Mouse (Mus musculus): ENCODE measurements around the gene Gja1. TPM values are rescaled to one million over a fixed set of nuclear protein-coding genes. Genes with fewer than 3 reads are reported as not detected.

Gene Gja1
- polyA plus RNA-seq, 1 experiment = 37.3 TPM

DNA sequence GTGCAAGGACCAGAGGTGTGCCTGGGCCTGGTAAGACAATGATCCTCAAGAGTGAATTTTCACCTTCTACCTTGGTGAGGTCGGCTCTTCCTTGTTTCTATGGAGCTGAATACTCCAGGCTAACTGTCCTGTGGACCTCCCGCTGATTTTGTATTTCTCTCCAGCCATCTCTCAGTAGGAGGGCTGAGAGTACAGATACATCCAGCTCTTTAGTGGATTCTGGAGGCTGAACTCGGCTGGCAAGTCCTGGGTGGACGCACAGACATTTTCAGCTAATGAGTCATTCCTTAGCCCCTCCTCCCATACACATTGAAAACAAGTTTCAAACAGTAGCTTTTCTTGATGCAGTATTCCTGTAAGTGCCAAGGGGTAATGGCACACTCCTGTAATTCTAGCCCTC, 49.2 kb downstream of the Gja1 start:
- H3K36me3 ChIP-seq (ENCODE audit: control insufficient read depth, insufficient read depth) = no peaks in the 10 kb centered on the region
- H3K79me2 ChIP-seq (ENCODE audit: control insufficient read depth, insufficient read depth) = no peaks in the 10 kb centered on the region
- H3K79me3 ChIP-seq (ENCODE audit: low read depth) = no peaks in the 10 kb centered on the region
- no peaks in the 10 kb centered on the region for H3K27me3 ChIP-seq (ENCODE audit: control insufficient read depth, insufficient read depth, insufficient read length)
- no peak overlapping the region for H3K4me3 ChIP-seq (ENCODE audit: insufficient read depth, poor library complexity, severe bottlenecking)
- TF ChIP-seq MYOD1 (IDR thresholded peaks at IDR 0.05; ENCODE audit: control insufficient read depth, insufficient read length, low read depth) (no peak), FOSL1 (IDR thresholded peaks at IDR 0.05; ENCODE audit: insufficient read depth, low read length, poor library complexity, severe bottlenecking) (no peak), CEBPB (IDR thresholded peaks at IDR 0.05; ENCODE audit: low read depth) (no peak), USF1 (IDR thresholded peaks at IDR 0.05; ENCODE audit: low read depth) (no peak), CTCF (IDR thresholded peaks at IDR 0.05; ENCODE audit: control insufficient read depth, insufficient read depth, insufficient read length) (no peak), MYOG (IDR thresholded peaks at IDR 0.05; ENCODE audit: control insufficient read depth, extremely low read depth, insufficient read length) (no peak)
- H3ac ChIP-seq (ENCODE audit: control insufficient read depth, insufficient read length, low read depth) = no peak overlapping the region

DNA sequence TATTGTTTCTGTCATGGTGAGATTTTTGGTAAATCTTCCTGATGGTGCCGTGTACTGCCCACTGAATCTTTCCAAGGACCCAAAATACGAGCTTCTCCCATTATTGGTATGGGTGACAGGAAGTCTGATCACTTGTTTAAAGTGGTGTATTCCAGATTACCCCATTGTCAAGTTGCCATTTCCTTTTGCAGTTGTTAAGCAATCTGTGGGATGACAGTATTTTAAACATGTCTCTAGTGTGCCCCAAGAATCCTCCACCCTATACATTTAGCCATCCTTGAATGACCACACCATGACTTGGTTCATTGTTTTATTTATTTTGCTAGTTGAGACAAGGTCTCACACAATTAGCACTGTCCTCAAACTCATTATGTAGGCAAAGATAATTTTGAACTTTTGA, 50.3 kb downstream of the Gja1 start:
- H3K79me3 ChIP-seq (ENCODE audit: low read depth) = no peaks in the 10 kb centered on the region
- H3K36me3 ChIP-seq (ENCODE audit: control insufficient read depth, insufficient read depth) = no peaks in the 10 kb centered on the region
- no peaks in the 10 kb centered on the region for H3K79me2 ChIP-seq (ENCODE audit: control insufficient read depth, insufficient read depth)
- no peaks in the 10 kb centered on the region for H3K27me3 ChIP-seq (ENCODE audit: control insufficient read depth, insufficient read depth, insufficient read length)
- TF ChIP-seq CTCF (IDR thresholded peaks at IDR 0.05; ENCODE audit: control insufficient read depth, insufficient read depth, insufficient read length) = no peak
- TF ChIP-seq MYOD1 (IDR thresholded peaks at IDR 0.05; ENCODE audit: control insufficient read depth, insufficient read length, low read depth) = no peak
- TF ChIP-seq CEBPB (IDR thresholded peaks at IDR 0.05; ENCODE audit: low read depth) = no peak
- TF ChIP-seq MAX (IDR thresholded peaks at IDR 0.05) = no peak
- no peak for TF ChIP-seq USF1 (IDR thresholded peaks at IDR 0.05; ENCODE audit: low read depth)
- no peak for TF ChIP-seq MYOG (IDR thresholded peaks at IDR 0.05; ENCODE audit: control insufficient read depth, extremely low read depth, insufficient read length)
- no peak for TF ChIP-seq FOSL1 (IDR thresholded peaks at IDR 0.05; ENCODE audit: insufficient read depth, low read length, poor library complexity, severe bottlenecking)
- H3ac ChIP-seq (ENCODE audit: control insufficient read depth, insufficient read length, low read depth) = no peak overlapping the region
- no peak overlapping the region for H3K4me3 ChIP-seq (ENCODE audit: insufficient read depth, poor library complexity, severe bottlenecking)

DNA sequence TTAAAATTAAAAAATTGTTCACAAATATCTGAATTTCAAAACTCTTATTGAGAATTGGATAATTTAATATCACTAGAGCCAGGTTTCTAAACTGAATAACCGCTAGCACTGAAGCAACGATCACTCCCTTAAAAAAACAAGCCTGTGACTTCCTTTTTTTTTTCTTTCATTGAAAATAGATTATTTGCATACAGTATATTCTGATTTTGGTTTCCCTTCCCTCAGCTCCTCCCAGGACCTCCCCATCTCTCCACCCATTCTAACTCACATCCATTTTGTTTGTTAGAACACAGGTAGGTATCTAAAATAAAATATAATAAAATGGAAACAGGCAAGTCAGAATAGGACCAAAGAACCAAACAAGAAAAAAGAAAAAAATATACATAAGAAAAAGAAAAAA, 50.7 kb downstream of the Gja1 start:
- H3K27me3 ChIP-seq (ENCODE audit: control insufficient read depth, insufficient read depth, insufficient read length) = no peaks in the 10 kb centered on the region
- no peaks in the 10 kb centered on the region for H3K79me2 ChIP-seq (ENCODE audit: control insufficient read depth, insufficient read depth)
- no peaks in the 10 kb centered on the region for H3K36me3 ChIP-seq (ENCODE audit: control insufficient read depth, insufficient read depth)
- no peak overlapping the region for H3K4me3 ChIP-seq (ENCODE audit: insufficient read depth, poor library complexity, severe bottlenecking)
- H3ac ChIP-seq (ENCODE audit: control insufficient read depth, insufficient read length, low read depth) = no peak overlapping the region
- TF ChIP-seq MAX (IDR thresholded peaks at IDR 0.05) (no peak), USF1 (IDR thresholded peaks at IDR 0.05; ENCODE audit: low read depth) (no peak), CTCF (IDR thresholded peaks at IDR 0.05; ENCODE audit: control insufficient read depth, insufficient read depth, insufficient read length) (no peak), CEBPB (IDR thresholded peaks at IDR 0.05; ENCODE audit: low read depth) (no peak), MYOG (IDR thresholded peaks at IDR 0.05; ENCODE audit: control insufficient read depth, extremely low read depth, insufficient read length) (no peak), FOSL1 (IDR thresholded peaks at IDR 0.05; ENCODE audit: insufficient read depth, low read length, poor library complexity, severe bottlenecking) (no peak), MYOD1 (IDR thresholded peaks at IDR 0.05; ENCODE audit: control insufficient read depth, insufficient read length, low read depth) (no peak)
- H3K79me3 ChIP-seq (ENCODE audit: low read depth) = no peaks in the 10 kb centered on the region

DNA sequence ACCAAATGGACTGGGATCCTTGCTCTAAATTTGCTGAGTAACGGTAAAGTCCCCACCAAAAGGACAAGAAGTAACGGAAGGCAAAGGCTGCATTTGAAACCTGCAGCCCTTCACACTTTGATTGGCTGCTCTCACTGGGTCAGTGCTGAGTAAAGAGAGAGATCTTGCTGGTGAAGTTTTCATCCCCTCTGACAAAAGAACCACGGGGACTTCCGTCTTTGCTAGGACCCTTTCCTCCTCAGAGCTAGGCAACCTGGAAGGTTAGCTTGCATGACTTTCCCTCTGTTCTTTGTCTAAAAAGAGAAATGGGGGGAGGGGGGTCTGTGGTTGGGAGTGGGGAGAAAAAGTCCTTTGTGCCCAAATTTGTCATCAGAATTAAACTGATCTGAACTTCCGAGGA, 51.9 kb downstream of the Gja1 start:
- no peaks in the 10 kb centered on the region for H3K27me3 ChIP-seq (ENCODE audit: control insufficient read depth, insufficient read depth, insufficient read length)
- no peaks in the 10 kb centered on the region for H3K79me3 ChIP-seq (ENCODE audit: low read depth)
- no peak overlapping the region for H3ac ChIP-seq (ENCODE audit: control insufficient read depth, insufficient read length, low read depth)
- H3K79me2 ChIP-seq (ENCODE audit: control insufficient read depth, insufficient read depth) = no peaks in the 10 kb centered on the region
- H3K4me3 ChIP-seq (ENCODE audit: insufficient read depth, poor library complexity, severe bottlenecking) = no peak overlapping the region
- H3K36me3 ChIP-seq (ENCODE audit: control insufficient read depth, insufficient read depth) = no peaks in the 10 kb centered on the region
- no peak for TF ChIP-seq CTCF (IDR thresholded peaks at IDR 0.05; ENCODE audit: control insufficient read depth, insufficient read depth, insufficient read length)
- TF ChIP-seq USF1 (IDR thresholded peaks at IDR 0.05; ENCODE audit: low read depth) = no peak
- TF ChIP-seq MAX (IDR thresholded peaks at IDR 0.05) = no peak
- no peak for TF ChIP-seq CEBPB (IDR thresholded peaks at IDR 0.05; ENCODE audit: low read depth)
- TF ChIP-seq MYOG (IDR thresholded peaks at IDR 0.05; ENCODE audit: control insufficient read depth, extremely low read depth, insufficient read length) = no peak
- TF ChIP-seq MYOD1 (IDR thresholded peaks at IDR 0.05; ENCODE audit: control insufficient read depth, insufficient read length, low read depth) = no peak
- no peak for TF ChIP-seq FOSL1 (IDR thresholded peaks at IDR 0.05; ENCODE audit: insufficient read depth, low read length, poor library complexity, severe bottlenecking)

DNA sequence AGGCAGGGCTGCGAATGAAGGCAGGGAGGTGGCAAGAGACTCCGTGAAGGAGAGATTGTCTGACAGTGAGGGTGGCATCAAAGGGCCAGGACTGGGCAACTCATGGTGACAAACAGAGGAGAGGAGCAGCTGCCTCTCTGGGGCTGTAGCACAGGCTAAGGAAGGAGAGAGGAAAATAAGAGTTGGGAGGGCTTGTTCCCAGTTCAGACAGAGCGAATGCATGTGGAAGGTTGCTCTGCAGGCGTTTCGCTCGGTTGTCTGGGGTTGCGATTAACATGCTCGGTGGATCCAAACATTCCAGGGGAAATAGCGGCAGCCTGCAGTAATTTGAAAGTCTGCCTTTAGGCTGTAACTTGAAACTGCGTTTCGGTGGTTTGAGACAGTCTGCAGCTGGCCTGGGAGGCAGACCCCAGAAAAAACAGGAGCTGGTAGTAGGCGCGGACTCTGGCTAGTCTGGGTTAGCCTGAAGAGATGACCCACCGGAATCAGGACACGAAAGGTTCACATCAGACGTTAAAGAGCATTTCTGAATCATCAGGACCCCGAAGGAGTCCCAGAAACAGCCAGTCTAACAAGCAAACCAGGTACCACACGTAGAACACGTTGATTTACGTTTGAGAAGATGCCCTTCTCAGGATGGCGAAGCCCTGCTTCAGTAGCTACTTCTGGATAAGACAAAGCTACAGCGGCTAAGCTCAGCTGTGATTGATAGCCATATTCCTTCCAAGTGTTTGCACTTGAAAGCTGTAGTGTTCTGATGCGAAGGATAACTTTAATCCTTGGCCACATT, 54.7 kb downstream of the Gja1 start:
- H3K36me3 ChIP-seq (ENCODE audit: control insufficient read depth, insufficient read depth) = no peaks in the 10 kb centered on the region
- TF ChIP-seq MAX (IDR thresholded peaks at IDR 0.05) (no peak), FOSL1 (IDR thresholded peaks at IDR 0.05; ENCODE audit: insufficient read depth, low read length, poor library complexity, severe bottlenecking) (no peak), MYOD1 (IDR thresholded peaks at IDR 0.05; ENCODE audit: control insufficient read depth, insufficient read length, low read depth) (no peak), CTCF (IDR thresholded peaks at IDR 0.05; ENCODE audit: control insufficient read depth, insufficient read depth, insufficient read length) (no peak), MYOG (IDR thresholded peaks at IDR 0.05; ENCODE audit: control insufficient read depth, extremely low read depth, insufficient read length) (no peak), USF1 (IDR thresholded peaks at IDR 0.05; ENCODE audit: low read depth) (no peak), CEBPB (IDR thresholded peaks at IDR 0.05; ENCODE audit: low read depth) (no peak)
- H3K79me2 ChIP-seq (ENCODE audit: control insufficient read depth, insufficient read depth) = no peaks in the 10 kb centered on the region
- H3ac ChIP-seq (ENCODE audit: control insufficient read depth, insufficient read length, low read depth) = no peak overlapping the region
- H3K4me3 ChIP-seq (ENCODE audit: insufficient read depth, poor library complexity, severe bottlenecking) = no peak overlapping the region
- no peaks in the 10 kb centered on the region for H3K27me3 ChIP-seq (ENCODE audit: control insufficient read depth, insufficient read depth, insufficient read length)
- H3K79me3 ChIP-seq (ENCODE audit: low read depth) = no peaks in the 10 kb centered on the region
